Mouse (Mus musculus): Measurements from ENCODE around the gene Fbxl19. TPM values are rescaled to one million over a fixed set of nuclear protein-coding genes. Genes with fewer than 3 reads are reported as not detected.
"Not testable (repeated sequence)": the region's sequence is repeated elsewhere in the genome, so short reads cannot be mapped to it uniquely, and the experiment has no call there.

The Fbxl19 gene
- total RNA-seq, 2 experiments from 2014 or later: 4.8 to 5.7 TPM

GRCm38 (mm10) chr7:127765756-127766155 lies 21.4 kb downstream of the Fbxl19 start:
- DNase-seq: no peak
- intact Hi-C loops (cut with DNase I): no loop called here

- DNase-seq: no peak
- intact Hi-C loops (cut with DNase I): no loop called here
These were observed 22.7 kb downstream of the Fbxl19 start for GRCm38 (mm10) chr7:127766851-127767609.

GRCm38 (mm10) chr7:127767671-127768345 lies 23.5 kb downstream of the Fbxl19 start:
- intact Hi-C loops (cut with DNase I): no loop called here
- DNase-seq: no peak

- intact Hi-C loops (cut with DNase I): no loop called here
- no peak for DNase-seq
These were observed 24.1 kb downstream of the Fbxl19 start for GRCm38 (mm10) chr7:127768346-127768996.

GRCm38 (mm10) chr7:127768997-127769593 lies 24.8 kb downstream of the Fbxl19 start:
- DNase-seq: peak; percentile 92 to 95
- intact Hi-C loops (cut with DNase I): no loop called here

- DNase-seq: peak; percentile 88 to 89
- intact Hi-C loops (cut with DNase I): no loop called here
These were observed 25.3 kb downstream of the Fbxl19 start, which contains the start of gene Orai3 for GRCm38 (mm10) chr7:127769651-127770038. TSS of gene Orai3 (plus strand) at chr7:127769815.

GRCm38 (mm10) chr7:127770039-127770905 lies 25.9 kb downstream of the Fbxl19 start:
- DNase-seq: no peak
- intact Hi-C loops (cut with DNase I): no loop called here

GRCm38 (mm10) chr7:127771262-127771661 lies 26.9 kb downstream of the Fbxl19 start:
- DNase-seq: no peak
- intact Hi-C loops (cut with DNase I): no loop called here

GRCm38 (mm10) chr7:127772080-127772479 lies 27.7 kb downstream of the Fbxl19 start:
- intact Hi-C loops (cut with DNase I): no loop called here
- DNase-seq: no peak

- intact Hi-C loops (cut with DNase I): no loop called here
- no peak for DNase-seq
These were observed 28.2 kb downstream of the Fbxl19 start for GRCm38 (mm10) chr7:127772557-127772956.

GRCm38 (mm10) chr7:127773664-127774384 lies 29.5 kb downstream of the Fbxl19 start:
- peak; percentile 69 to 80 for DNase-seq
- intact Hi-C loops (cut with DNase I): no loop called here

- intact Hi-C loops (cut with DNase I): loop anchor here (5.0 kb wide), 1 partner anchor 101 kb away; the partner anchor contains the start of genes Zfp646 and Zfp668
- not testable (repeated sequence) for DNase-seq
These were observed 31.5 kb downstream of the Fbxl19 start for GRCm38 (mm10) chr7:127775837-127776236.

GRCm38 (mm10) chr7:127776426-127776825 lies 32.1 kb downstream of the Fbxl19 start, which contains the start of gene Setd1a:
TSS of gene Setd1a (plus strand) at chr7:127776670.
- peak; percentile 89 to 93 for DNase-seq
- intact Hi-C loops (cut with DNase I): loop anchor here (5.0 kb wide), 1 partner anchor 101 kb away; the partner anchor contains the start of genes Zfp646 and Zfp668

- intact Hi-C loops (cut with DNase I): loop anchor here (5.0 kb wide), 1 partner anchor 100 kb away; the partner anchor contains the start of genes Zfp646 and Zfp668
- DNase-seq: peak; percentile 97
These were observed 32.6 kb downstream of the Fbxl19 start for GRCm38 (mm10) chr7:127776878-127777473.

GRCm38 (mm10) chr7:127777474-127778266 lies 33.3 kb downstream of the Fbxl19 start:
- intact Hi-C loops (cut with DNase I): loop anchor here (5.0 kb wide), 1 partner anchor 100 kb away; the partner anchor contains the start of genes Zfp646 and Zfp668
- DNase-seq: peak; percentile 67 to 69

GRCm38 (mm10) chr7:127778350-127778749 lies 34.0 kb downstream of the Fbxl19 start:
- intact Hi-C loops (cut with DNase I): loop anchor here (5.0 kb wide), 1 partner anchor 99 kb away; the partner anchor contains the start of genes Zfp646 and Zfp668
- no peak for DNase-seq

GRCm38 (mm10) chr7:127785308-127785707 lies 41.0 kb downstream of the Fbxl19 start, which contains the start of gene Gm49388:
TSS of gene Gm49388 (plus strand) at chr7:127785608.
- DNase-seq: no peak
- intact Hi-C loops (cut with DNase I): no loop called here
